Mouse (Mus musculus) spleen, adult 2 months (tissue): ENCODE measurements around the gene Ren1. TPM values are rescaled to one million over a fixed set of nuclear protein-coding genes. Genes with fewer than 3 reads are reported as not detected.

Experiments
- DNase-seq, 2 experiments: peaks; one replicate each; pipeline versions ENCODE4 v3.0.0 to v3.0.0-alpha.2; 2012 to 2021; ENCODE audit warnings: low spot score in 2 of 2, low read depth in 1 of 2
- H3K27ac ChIP-seq: fragments of 200-500 bp; 2 replicates; pipeline ENCODE4 v1.5.1; 2012; ENCODE audit warnings: low read length, inconsistent platforms; ENCODE audit not compliant: insufficient read depth
- H3K27me3 ChIP-seq: fragments of 200-500 bp; 2 replicates; pipeline ENCODE4 v1.6.1; 2012; ENCODE audit warnings: mild to moderate bottlenecking, moderate library complexity, low read length, inconsistent platforms; ENCODE audit not compliant: control insufficient read depth, insufficient read depth
- H3K36me3 ChIP-seq: fragments of 200-500 bp; 2 replicates; pipeline ENCODE4 v1.6.1; 2012; ENCODE audit warnings: mild to moderate bottlenecking, low read length, inconsistent platforms; ENCODE audit not compliant: control insufficient read depth, insufficient read depth
- H3K4me1 ChIP-seq: fragments of 200-500 bp; 2 replicates; pipeline ENCODE4 v1.6.1; 2011; ENCODE audit warnings: inconsistent platforms; ENCODE audit not compliant: control insufficient read depth, insufficient read depth, insufficient read length
- H3K4me3 ChIP-seq: fragments of 200-500 bp; 2 replicates; pipeline ENCODE4 v1.5.1; 2011; ENCODE audit warnings: mild to moderate bottlenecking, inconsistent platforms; ENCODE audit not compliant: insufficient read depth, insufficient read length; ENCODE audit errors: extremely low read depth
- CTCF ChIP-seq: fragments of 200-500 bp; IDR thresholded peaks from 2 replicates; pipeline ENCODE4 v1.5.1; 2011; ENCODE audit warnings: mild to moderate bottlenecking, inconsistent platforms; ENCODE audit not compliant: insufficient read depth, insufficient read length, insufficient replicate concordance; ENCODE audit errors: extremely low read depth
- POLR2A ChIP-seq: fragments of 200-500 bp; IDR thresholded peaks from 2 replicates; pipeline ENCODE4 v1.6.1; 2011; ENCODE audit warnings: low read depth, low read length, inconsistent platforms
- WGBS: fragments of 180-500 bp; shearing (Covaris S2); methylation state at CpG from one replicate; pipeline ENCODE4 v1.1.7; 2018; 5-methylcytosine and 5-hydroxymethylcytosine counted together
- polyA plus RNA-seq: library from polyadenylated mRNA; depleted of rRNA; stranded (reverse); fragments of >200 nt; gene quantifications from 2 replicates; pipeline ENCODE4 v1.2.3, GENCODE M21; 2012

Gene Ren1
- polyA plus RNA-seq, 1 experiment = not detected

- Histone ChIP-seq H3K4me3 (no peak overlapping the region), H3K4me1 (peaks cover 8% of the 10 kb centered on the region; the same call in 1 of the 2 replicates), H3K36me3 (no peaks in the 10 kb centered on the region), H3K27me3 (no peaks in the 10 kb centered on the region), H3K27ac (no peak overlapping the region)
- no peak for DNase-seq
- TF ChIP-seq POLR2A = no peak
- no peak for TF ChIP-seq CTCF
- 92% methylated on average over 6 of the region's 6 CpGs for WGBS
These were observed 21.1 kb downstream of the Ren1 start for GRCm38 (mm10) chr1:133371431-133371830.

- H3K4me3 ChIP-seq = no peak overlapping the region
- no peaks in the 10 kb centered on the region for H3K36me3 ChIP-seq
- TF ChIP-seq CTCF (no peak), POLR2A (no peak)
- no peaks in the 10 kb centered on the region for H3K27me3 ChIP-seq
- peaks cover 8% of the 10 kb centered on the region; the same call in 1 of the 2 replicates for H3K4me1 ChIP-seq
- H3K27ac ChIP-seq = no peak overlapping the region
- DNase-seq = no peak
- WGBS = 68% methylated on average over 8 of the region's 8 CpGs
These were observed 21.8 kb downstream of the Ren1 start for GRCm38 (mm10) chr1:133372113-133372512.

- Histone ChIP-seq H3K27ac (no peak overlapping the region), H3K27me3 (no peaks in the 10 kb centered on the region), H3K4me3 (no peak overlapping the region), H3K36me3 (no peaks in the 10 kb centered on the region), H3K4me1 (0 out of 2 replicates have a peak, but pooled peaks cover 3% of the 10 kb centered on the region)
- no peak for DNase-seq
- no peak for TF ChIP-seq CTCF
- TF ChIP-seq POLR2A = no peak
- 71% methylated on average over 10 of the region's 10 CpGs for WGBS
These were observed 25.5 kb downstream of the Ren1 start for GRCm38 (mm10) chr1:133375696-133376346.

GRCm38 (mm10) chr1:133377547-133377946 is 27.2 kb downstream of the Ren1 start:
- H3K36me3 ChIP-seq = no peaks in the 10 kb centered on the region
- TF ChIP-seq POLR2A (no peak), CTCF (no peak)
- WGBS = 84% methylated on average over 5 of the region's 5 CpGs
- H3K4me1 ChIP-seq = 0 out of 2 replicates have a peak, but pooled peaks cover 3% of the 10 kb centered on the region
- H3K27me3 ChIP-seq = no peaks in the 10 kb centered on the region
- H3K4me3 ChIP-seq = no peak overlapping the region
- no peak for DNase-seq
- no peak overlapping the region for H3K27ac ChIP-seq

GRCm38 (mm10) chr1:133379254-133379985 is 29.1 kb downstream of the Ren1 start:
- DNase-seq = no peak
- 77% methylated on average over 10 of the region's 10 CpGs for WGBS
- Histone ChIP-seq H3K27me3 (no peaks in the 10 kb centered on the region), H3K27ac (no peak overlapping the region), H3K4me1 (0 out of 2 replicates have a peak, but pooled peaks cover 3% of the 10 kb centered on the region), H3K4me3 (no peak overlapping the region), H3K36me3 (no peaks in the 10 kb centered on the region)
- TF ChIP-seq CTCF (no peak), POLR2A (no peak)

GRCm38 (mm10) chr1:133379986-133380320 is 29.6 kb downstream of the Ren1 start:
- Histone ChIP-seq H3K27me3 (no peaks in the 10 kb centered on the region), H3K36me3 (no peaks in the 10 kb centered on the region), H3K27ac (no peak overlapping the region), H3K4me3 (no peak overlapping the region), H3K4me1 (0 out of 2 replicates have a peak, but pooled peaks cover 3% of the 10 kb centered on the region)
- no peak for DNase-seq
- TF ChIP-seq CTCF (no peak), POLR2A (no peak)
- 81% methylated on average over 3 of the region's 3 CpGs for WGBS
